Mouse (Mus musculus) E14TG2a.4 (cell line): ENCODE measurements around the gene Gm10097.

Source experiments
- CTCF ChIP-seq: conservative IDR thresholded peaks from 2 replicates; pipeline ENCODE4 v1.5.1; 2014; ENCODE audit warnings: low read length
- NANOG ChIP-seq: IDR thresholded peaks from 2 replicates; pipeline ENCODE4 v1.6.1; 2014; ENCODE audit warnings: borderline replicate concordance, low read length, mixed read lengths

DNA sequence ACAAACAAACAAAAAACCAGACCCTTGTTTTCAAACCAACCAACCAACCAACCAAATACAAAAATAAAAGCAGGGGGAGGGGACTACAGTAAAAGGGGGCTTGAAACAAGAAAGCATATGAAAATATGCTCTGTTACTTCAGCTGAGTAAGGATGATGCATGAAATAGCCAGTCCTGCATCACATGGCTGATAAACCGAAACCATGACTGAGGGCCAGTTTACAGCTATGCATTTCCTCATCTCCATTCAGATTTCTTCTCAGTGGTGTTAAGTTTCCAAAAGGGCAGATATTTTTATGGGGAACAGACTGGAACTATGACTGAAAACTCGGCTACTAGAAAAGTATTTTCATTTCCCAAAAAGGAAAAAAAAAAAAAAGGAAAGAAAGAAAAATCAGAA, 39.8 kb upstream of the Gm10097 start:
- no peak for TF ChIP-seq CTCF
- TF ChIP-seq NANOG = no peak
